Mouse (Mus musculus) hindbrain, embryonic 11.5 days (tissue): ENCODE data around the gene Plxna4. TPM values are rescaled to one million over a fixed set of nuclear protein-coding genes. Genes with fewer than 3 reads are reported as not detected.
A peak's percentile ranks its signal among the peaks of the same experiment; 100 is the strongest.

ENCODE experiments used
- ATAC-seq: fragments of 200-750 bp; cut with Nextera tagmentation; 2 replicates; pipeline ENCODE4 v1.8.0; 2017; ENCODE audit warnings: mild to moderate bottlenecking, moderate TSS enrichment, moderate library complexity; ENCODE audit not compliant: low FRiP score
- DNase-seq: peaks from one replicate; pipeline ENCODE4 v3.0.0-alpha.2; 2015; ENCODE audit warnings: low spot score
- H3K27ac ChIP-seq: fragments of 300-500 bp; sonication (generic); 2 replicates; pipeline ENCODE4 v1.5.1; 2014; ENCODE audit warnings: mild to moderate bottlenecking, low read depth, low read length
- H3K27me3 ChIP-seq: fragments of 300-500 bp; sonication (generic); 2 replicates; pipeline ENCODE4 v1.6.1; 2014; ENCODE audit warnings: mild to moderate bottlenecking, low read length, moderate library complexity, mixed read lengths; ENCODE audit not compliant: control insufficient read depth, insufficient read depth
- H3K36me3 ChIP-seq: fragments of 300-500 bp; sonication (generic); 2 replicates; pipeline ENCODE4 v1.6.1; 2014; ENCODE audit warnings: mild to moderate bottlenecking, low read length, moderate library complexity, mixed read lengths; ENCODE audit not compliant: control insufficient read depth, insufficient read depth
- H3K4me1 ChIP-seq: fragments of 300-500 bp; sonication (generic); replicated peaks from 2 replicates; pipeline ENCODE4 v1.6.1; 2014; ENCODE audit warnings: low read length, mixed read lengths; ENCODE audit not compliant: control insufficient read depth, insufficient read depth
- H3K4me2 ChIP-seq: fragments of 300-500 bp; sonication (generic); replicated peaks from 2 replicates; pipeline ENCODE4 v1.6.1; 2014; ENCODE audit warnings: mild to moderate bottlenecking, low read depth, low read length
- H3K4me3 ChIP-seq: fragments of 300-500 bp; sonication (generic); 2 replicates; pipeline ENCODE4 v1.5.1; 2014; ENCODE audit warnings: low read depth, low read length
- H3K9ac ChIP-seq: fragments of 300-500 bp; sonication (generic); 2 replicates; pipeline ENCODE4 v1.6.1; 2014; ENCODE audit warnings: low read depth, low read length
- H3K9me3 ChIP-seq: fragments of 300-500 bp; sonication (generic); 2 replicates; pipeline ENCODE4 v1.6.1; 2016; ENCODE audit warnings: low read length; ENCODE audit not compliant: control insufficient read depth
- WGBS: fragments of 180-500 bp; shearing (Covaris S2); extraction: QIAGEN DNeasy Blood & Tissue Kit; methylation state at CpG from one replicate; pipeline ENCODE4 v1.1.7; 2014; 5-methylcytosine and 5-hydroxymethylcytosine counted together
- polyA plus RNA-seq: library from polyadenylated mRNA; unstranded; fragments of >200 nt; fragmentation: Nextera tagmentation; extraction: Ambion mirVana; gene quantifications from 2 replicates; pipeline ENCODE4 v1.2.1, GENCODE M21; 2014

Gene Plxna4
- polyA plus RNA-seq, 1 experiment from 2014 or later, result 8.1 TPM

DNA sequence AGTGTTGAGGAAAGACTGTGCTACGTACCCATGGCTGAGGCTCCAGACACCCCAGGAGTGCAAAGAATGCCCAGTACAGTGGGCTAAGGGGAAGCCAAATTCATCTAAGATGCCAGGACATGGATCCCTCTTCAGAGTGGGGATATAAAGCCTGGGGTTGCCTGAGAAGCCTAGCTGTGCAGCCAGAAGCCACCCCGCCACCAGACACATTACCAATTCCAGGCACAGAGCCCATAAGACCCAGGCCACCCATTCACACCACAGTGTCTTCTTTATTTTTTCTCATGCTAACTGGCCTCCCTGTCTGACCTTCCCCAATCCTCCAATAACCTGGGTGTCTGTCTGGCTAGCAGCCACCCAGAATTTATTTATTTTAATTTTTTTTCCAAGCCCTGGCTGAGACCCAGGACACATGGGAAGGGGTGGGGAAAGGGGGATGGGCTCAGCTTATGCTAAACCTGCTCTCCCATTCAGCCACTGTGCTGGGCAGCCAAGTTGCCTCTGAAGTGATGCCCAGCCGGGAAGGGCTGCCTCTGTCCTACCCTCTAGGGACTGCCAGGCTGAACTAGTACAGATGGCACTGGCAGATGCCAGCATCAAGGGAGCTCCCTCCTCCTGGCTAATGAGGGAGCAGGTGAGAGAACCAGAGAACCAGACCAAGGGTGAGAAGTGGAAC, 185.3 kb downstream of the Plxna4 start:
- Histone ChIP-seq H3K4me2 (no peak overlapping the region), H3K9ac (no peak overlapping the region), H3K4me1 (no peaks in the 10 kb centered on the region), H3K27ac (no peak overlapping the region), H3K27me3 (no peaks in the 10 kb centered on the region), H3K4me3 (no peak overlapping the region), H3K9me3 (no peaks in the 10 kb centered on the region), H3K36me3 (no peaks in the 10 kb centered on the region)
- no peak for DNase-seq
- ATAC-seq, result 0 out of 2 replicates have a peak, but pooled peaks have one; percentile 22
- 74% methylated on average over 3 of the region's 3 CpGs for WGBS

DNA sequence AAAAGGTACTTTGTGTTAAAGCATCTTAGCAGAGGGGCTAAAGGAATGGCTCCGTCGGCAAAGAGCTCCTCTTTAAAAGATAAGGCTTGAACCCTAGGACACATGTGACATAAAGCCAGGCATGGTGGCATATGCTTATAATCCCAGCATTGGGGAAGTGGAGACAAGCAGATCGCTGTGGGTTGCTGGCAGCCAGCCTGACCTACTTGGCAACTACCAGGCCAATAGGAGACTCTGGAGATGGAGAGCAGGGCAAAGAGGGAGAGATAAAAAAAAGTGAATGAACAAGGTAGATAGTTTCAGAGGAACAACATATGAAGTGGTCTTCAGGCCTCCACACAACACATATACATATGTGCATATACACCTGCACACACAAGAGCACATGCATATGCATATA, 189.7 kb downstream of the Plxna4 start:
- Histone ChIP-seq H3K9ac (no peak overlapping the region), H3K4me2 (no peak overlapping the region), H3K36me3 (no peaks in the 10 kb centered on the region), H3K4me3 (no peak overlapping the region), H3K4me1 (no peaks in the 10 kb centered on the region), H3K27me3 (no peaks in the 10 kb centered on the region), H3K9me3 (no peaks in the 10 kb centered on the region), H3K27ac (no peak overlapping the region)
- 78% methylated on average over 3 of the region's 3 CpGs for whole genome bisulfite sequencing
- ATAC-seq (no peak), DNase-seq (no peak)

DNA sequence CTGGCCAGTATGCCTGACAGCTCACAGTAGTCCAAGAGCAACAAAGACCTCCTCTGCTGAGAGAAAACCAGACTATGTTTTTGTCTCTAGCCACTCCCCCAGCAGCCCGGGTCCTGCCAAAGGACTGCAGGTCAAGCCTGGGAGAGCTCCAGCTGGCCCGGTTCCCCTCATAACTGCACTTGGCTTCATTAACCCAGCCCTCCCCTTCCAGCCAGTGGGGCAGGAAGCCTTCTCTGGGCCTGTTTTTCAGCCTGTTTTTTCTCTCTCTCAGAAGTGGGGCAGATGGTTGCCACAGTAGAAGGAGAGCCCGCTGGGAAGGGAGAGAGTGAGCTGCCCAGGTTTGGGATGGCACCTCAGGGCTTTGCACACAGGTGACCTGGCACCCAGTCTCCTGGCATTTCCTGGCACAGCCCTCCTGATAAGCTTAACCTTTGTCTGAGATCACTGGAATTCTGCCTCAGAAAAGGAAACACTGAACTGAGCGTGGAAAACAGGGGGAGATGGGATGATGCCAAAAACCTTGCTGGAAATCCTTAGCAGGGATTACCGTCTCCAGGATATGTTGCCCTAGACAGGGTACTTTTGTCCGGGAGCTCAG, 190.8 kb downstream of the Plxna4 start:
- DNase-seq (peak; percentile 20), ATAC-seq (no peak)
- Histone ChIP-seq H3K36me3 (no peaks in the 10 kb centered on the region), H3K27me3 (no peaks in the 10 kb centered on the region), H3K4me3 (no peak overlapping the region), H3K27ac (no peak overlapping the region), H3K9me3 (no peaks in the 10 kb centered on the region), H3K4me2 (no peak overlapping the region), H3K4me1 (no peaks in the 10 kb centered on the region), H3K9ac (no peak overlapping the region)
- WGBS, result 48% methylated on average over 6 of the region's 6 CpGs

DNA sequence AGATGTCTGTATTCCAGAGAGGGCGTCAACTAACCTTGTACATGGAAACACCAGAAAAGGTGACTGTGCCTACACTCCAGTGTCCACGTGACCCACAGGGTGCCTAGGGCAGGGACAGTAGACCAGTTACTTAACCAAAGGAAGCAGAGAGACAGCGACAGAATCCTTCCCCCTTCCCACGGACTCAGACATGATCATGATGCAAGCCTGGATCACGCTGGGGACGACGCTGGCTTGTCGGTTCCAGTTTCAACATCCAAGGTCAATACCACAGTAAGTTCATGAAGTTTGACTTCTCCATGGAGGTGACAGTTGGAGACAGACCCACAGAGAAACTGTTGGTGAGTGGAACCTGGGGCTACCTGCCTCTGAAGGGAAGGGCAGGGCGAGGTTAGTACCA, 192.6 kb downstream of the Plxna4 start:
- no peak overlapping the region for H3K4me2 ChIP-seq
- H3K9me3 ChIP-seq, result no peaks in the 10 kb centered on the region
- no peaks in the 10 kb centered on the region for H3K36me3 ChIP-seq
- 92% methylated on average over 9 of the region's 9 CpGs for WGBS
- no peaks in the 10 kb centered on the region for H3K27me3 ChIP-seq
- no peaks in the 10 kb centered on the region for H3K4me1 ChIP-seq
- DNase-seq (no peak), ATAC-seq (no peak)
- no peak overlapping the region for H3K27ac ChIP-seq
- no peak overlapping the region for H3K9ac ChIP-seq
- no peak overlapping the region for H3K4me3 ChIP-seq

DNA sequence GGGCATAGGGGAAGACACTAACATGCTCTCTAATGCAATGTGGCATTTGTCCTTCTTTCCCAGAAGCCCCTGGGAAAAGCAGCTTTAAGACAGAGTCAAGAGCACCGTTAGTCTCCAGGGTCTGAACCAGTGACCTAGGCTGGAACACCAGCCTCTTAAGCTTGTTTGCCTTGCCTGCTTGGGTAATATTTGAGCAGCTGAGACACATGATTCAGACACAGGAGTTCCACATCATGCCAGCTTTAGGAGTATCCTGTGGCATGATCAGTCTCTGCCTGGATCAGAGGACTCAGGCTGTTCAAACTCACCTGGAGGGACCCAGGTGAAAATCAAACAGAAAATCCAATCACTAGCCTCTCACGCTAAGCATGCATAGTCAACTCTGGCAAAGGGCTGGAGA, 195.7 kb downstream of the Plxna4 start:
- Histone ChIP-seq H3K9ac (no peak overlapping the region), H3K4me3 (no peak overlapping the region), H3K36me3 (no peaks in the 10 kb centered on the region), H3K4me1 (no peaks in the 10 kb centered on the region), H3K27ac (no peak overlapping the region), H3K27me3 (no peaks in the 10 kb centered on the region), H3K4me2 (no peak overlapping the region), H3K9me3 (no peaks in the 10 kb centered on the region)
- ATAC-seq, result no peak
- 73% methylated on average over 2 of the region's 2 CpGs for WGBS
- no peak for DNase-seq

DNA sequence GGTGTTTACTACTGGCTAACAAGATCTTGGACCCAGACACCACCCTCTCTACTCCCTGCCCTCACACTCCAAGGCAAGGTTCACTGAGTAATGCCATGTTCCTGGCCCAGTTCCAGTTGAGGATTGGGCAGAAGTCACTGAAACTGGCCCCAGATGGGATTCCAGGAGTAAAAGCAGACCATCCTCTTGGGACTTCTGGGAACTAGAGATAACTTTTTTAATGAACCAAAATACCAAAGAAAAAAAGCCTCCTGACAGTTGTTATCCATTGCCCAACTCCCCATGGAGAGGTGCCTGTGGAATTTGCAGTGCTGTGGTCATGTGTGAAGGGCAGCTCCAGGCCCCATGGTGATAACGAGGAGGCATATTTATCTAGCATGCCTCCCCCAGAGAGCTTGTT, 199.7 kb downstream of the Plxna4 start:
- Histone ChIP-seq H3K27ac (no peak overlapping the region), H3K4me1 (no peaks in the 10 kb centered on the region), H3K9ac (no peak overlapping the region), H3K4me3 (no peak overlapping the region), H3K4me2 (no peak overlapping the region), H3K27me3 (no peaks in the 10 kb centered on the region), H3K9me3 (no peaks in the 10 kb centered on the region), H3K36me3 (no peaks in the 10 kb centered on the region)
- WGBS, result 68% methylated on average over 1 of the region's 1 CpGs
- ATAC-seq (no peak), DNase-seq (no peak)

DNA sequence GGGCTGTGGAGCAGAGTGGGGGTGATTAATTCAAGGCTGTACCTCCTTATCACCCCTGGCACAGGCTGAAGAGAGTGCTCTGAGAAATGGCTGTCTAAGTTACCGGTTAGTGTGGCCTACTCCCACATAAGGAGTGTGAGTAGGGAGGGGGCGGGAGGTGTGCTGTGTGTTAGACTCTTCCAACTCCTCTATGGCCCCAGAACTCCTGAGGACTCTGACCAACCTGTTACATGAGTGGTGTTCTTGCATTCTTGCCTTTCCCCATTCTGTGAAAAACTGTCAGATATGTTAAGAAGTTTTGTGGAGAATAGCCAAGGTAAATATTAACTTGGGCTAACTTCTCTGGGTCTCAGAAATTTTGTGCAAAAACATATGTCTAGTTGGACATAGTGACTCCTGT, 201.1 kb downstream of the Plxna4 start:
- no peaks in the 10 kb centered on the region for H3K9me3 ChIP-seq

DNA sequence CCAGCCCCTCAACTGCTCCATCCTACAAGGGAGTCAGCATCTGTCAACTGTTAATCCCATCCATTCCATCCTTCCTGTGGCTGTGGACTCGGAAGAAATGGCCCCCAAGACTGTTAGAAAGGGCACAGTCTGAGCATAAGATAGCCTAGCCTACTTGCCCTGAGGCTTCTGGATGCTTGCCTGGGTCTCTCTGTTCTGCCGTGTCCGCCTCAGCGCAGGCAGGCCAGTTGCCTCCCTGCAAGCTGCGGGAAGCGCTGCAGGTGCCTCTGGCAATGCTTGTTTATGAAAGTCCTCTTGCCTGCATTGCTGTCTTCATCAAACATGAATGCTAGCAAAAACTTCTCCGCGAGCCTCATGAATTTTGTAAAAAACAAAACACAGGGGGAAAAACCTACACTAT, 203.1 kb downstream of the Plxna4 start:
- H3K9me3 ChIP-seq, result no peaks in the 10 kb centered on the region
- H3K36me3 ChIP-seq, result no peaks in the 10 kb centered on the region
- ATAC-seq (no peak), DNase-seq (no peak)
- H3K27me3 ChIP-seq, result 0 out of 2 replicates have a peak, but pooled peaks cover 2% of the 10 kb centered on the region
- H3K4me1 ChIP-seq, result no peaks in the 10 kb centered on the region
- H3K4me2 ChIP-seq, result no peak overlapping the region
- 74% methylated on average over 8 of the region's 8 CpGs for WGBS
- no peak overlapping the region for H3K9ac ChIP-seq
- no peak overlapping the region for H3K27ac ChIP-seq
- no peak overlapping the region for H3K4me3 ChIP-seq

More for the DNA sequence above, 201.1 kb downstream of the Plxna4 start:
- ATAC-seq, result no peak
- no peak overlapping the region for H3K4me3 ChIP-seq
- no peaks in the 10 kb centered on the region for H3K36me3 ChIP-seq
- no peak overlapping the region for H3K4me2 ChIP-seq
- no peak overlapping the region for H3K27ac ChIP-seq
- H3K27me3 ChIP-seq, result no peaks in the 10 kb centered on the region
- no peaks in the 10 kb centered on the region for H3K4me1 ChIP-seq
- 77% methylated on average over 2 of the region's 2 CpGs for WGBS
- no peak overlapping the region for H3K9ac ChIP-seq
- DNase-seq, result no peak

DNA sequence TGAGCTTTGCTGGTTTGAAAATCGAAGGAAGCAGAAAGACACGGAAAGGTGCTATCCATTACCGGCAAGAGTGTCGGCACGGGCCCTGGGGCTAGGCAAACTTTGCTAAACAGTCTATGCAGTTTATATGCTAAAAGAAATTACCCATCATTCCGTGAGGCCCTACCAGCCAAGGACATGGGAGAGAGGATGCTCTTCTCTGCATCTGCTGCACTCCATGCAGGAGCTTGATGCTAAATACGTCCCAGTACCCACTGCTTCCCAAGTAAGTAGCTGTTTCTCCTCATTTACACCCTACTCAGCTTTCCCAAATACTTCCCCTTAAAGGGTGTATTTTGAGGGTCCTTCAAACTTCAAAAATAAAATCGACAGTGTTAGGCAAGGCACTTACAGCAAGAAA, 203.6 kb downstream of the Plxna4 start:
- H3K4me1 ChIP-seq, result no peaks in the 10 kb centered on the region
- no peak overlapping the region for H3K27ac ChIP-seq
- H3K9me3 ChIP-seq, result no peaks in the 10 kb centered on the region
- no peak overlapping the region for H3K4me3 ChIP-seq
- no peak overlapping the region for H3K9ac ChIP-seq
- 88% methylated on average over 8 of the region's 8 CpGs for WGBS
- no peak for ATAC-seq
- DNase-seq, result no peak
- H3K27me3 ChIP-seq, result 0 out of 2 replicates have a peak, but pooled peaks cover 2% of the 10 kb centered on the region
- no peak overlapping the region for H3K4me2 ChIP-seq
- no peaks in the 10 kb centered on the region for H3K36me3 ChIP-seq
